Mouse (Mus musculus) monocyte, adult 2 months (primary cell): ENCODE data around the gene Kcnh2.

Experiments
- DNase-seq, 2 experiments: peaks; one replicate each; pipeline ENCODE4 v3.0.0; 2022; ENCODE audit warnings: low spot score in 2 of 2, low read depth in 1 of 2

Gene Kcnh2

DNA sequence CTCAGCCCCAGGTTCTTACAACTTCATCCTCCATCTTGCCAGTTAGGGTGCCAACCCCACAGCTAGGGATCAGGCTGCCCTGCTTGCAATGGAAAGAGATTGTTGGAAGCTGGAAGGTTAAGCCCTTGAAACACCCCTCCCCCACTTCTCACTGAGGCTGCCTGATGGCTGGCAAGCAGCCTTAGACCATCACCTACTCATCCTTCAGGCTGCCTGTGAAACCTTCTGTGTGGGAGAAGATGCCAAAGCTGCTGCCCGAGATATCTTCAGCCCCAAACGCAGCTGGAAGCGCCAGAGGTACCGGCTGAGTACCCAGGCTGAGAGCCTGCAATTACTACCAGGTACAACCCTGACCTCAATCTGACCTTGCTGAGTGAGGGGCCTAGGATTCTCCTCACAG, 28.1 kb upstream of the Kcnh2 start:
- DNase-seq, result no peak

DNA sequence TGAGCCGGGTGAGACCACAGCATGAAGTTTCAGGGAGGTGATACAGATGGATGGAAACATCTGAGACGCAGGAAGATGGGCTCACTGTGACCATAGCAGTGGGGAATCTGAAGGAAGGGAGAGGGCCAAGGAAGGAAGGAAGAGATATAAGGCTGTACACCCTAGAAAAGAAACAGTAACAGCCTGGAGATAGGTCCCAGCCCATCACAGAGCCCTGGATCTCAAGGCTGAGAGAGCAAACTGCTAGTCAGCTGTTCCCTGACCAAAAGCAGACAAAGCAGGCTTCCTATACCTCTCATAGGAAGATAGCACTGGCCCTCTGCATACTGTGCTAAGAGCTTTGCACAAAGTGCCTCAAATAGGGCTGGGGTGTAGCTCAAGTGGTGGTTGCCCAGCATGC, 27.3 kb upstream of the Kcnh2 start:
- DNase-seq, result no peak

DNA sequence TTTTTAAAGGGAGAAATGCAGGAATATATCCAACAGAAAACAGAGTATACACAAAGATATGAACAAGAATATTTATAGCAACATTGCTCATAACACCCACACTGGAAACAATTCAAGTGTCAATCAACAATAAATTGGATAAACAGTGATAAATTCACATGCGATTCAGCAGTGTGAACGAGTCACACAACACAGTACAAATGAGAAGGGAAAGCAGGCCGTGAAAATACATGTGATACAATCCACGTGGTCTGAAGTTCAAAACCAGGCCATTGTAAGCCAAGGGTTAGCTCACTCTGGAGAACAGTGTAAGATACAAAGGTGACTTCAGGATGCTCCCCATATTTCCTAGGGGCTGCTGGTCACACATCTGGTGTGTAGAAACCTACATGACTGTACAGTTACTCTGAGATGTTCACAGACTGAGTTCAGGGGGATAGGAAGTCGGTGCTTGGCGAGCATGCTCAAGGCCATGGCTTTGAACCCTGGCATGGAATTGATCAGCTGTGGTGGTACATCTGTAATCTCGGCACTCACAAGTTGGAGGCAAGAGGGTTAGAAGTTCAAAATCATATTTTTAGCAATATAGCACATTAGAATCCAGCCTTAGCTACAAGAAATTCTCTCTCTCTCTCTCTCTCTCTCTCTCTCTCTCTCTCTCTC, 23.4 kb upstream of the Kcnh2 start:
- no peak for DNase-seq

DNA sequence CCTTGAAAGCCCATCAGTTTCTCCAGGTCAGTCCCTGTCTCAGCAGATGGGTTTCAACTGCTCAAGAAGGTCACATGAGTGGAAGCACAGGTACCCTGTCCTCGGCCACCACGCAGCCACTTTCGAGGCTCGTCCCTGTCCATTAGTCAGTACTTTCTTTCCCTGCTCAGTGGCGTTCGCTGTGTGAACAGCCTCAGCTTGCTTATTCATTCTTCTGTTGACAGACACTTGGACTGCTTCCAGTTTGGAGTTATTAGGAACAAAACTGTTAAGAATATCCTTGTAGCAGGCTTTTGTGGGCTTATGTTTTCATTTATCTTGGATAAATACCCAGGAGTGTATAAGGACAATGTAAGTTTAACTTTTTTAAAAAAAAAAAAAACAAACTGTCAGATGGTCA, 22.8 kb upstream of the Kcnh2 start:
- no peak for DNase-seq

DNA sequence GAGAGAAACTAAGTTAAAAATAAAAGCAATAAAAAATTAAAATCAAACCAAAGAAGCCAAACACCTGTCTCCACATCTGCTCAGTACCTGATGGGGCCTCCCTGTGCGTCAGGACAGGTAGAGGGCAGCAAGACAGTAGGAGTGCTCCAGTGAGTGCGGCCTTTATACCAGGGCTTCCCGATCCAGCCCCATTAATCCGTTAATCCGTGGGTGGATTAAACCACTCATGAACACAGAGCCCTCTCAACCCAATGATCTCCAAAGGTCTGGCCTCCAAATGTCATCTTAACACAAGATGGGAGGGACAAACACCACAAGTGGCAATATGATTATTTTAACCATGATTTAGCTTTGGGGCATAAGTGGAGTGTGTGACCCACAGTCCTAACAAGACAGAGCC, 22.4 kb upstream of the Kcnh2 start:
- DNase-seq, result no peak

DNA sequence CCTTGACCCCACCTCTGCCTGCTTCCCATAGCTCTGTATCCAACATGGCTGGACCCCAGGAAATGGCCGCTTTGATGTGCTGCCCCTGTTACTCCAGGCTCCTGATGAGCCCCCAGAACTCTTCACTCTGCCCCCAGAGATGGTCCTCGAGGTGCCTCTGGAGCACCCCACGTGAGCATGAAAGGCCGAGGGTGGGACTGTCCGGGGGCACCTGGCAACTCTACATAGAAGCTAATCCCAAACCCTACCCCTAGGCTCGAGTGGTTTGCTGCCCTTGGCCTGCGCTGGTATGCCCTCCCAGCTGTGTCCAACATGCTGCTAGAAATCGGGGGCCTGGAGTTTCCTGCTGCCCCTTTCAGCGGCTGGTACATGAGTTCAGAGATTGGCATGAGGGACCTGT, 18.4 kb upstream of the Kcnh2 start:
- no peak for DNase-seq

DNA sequence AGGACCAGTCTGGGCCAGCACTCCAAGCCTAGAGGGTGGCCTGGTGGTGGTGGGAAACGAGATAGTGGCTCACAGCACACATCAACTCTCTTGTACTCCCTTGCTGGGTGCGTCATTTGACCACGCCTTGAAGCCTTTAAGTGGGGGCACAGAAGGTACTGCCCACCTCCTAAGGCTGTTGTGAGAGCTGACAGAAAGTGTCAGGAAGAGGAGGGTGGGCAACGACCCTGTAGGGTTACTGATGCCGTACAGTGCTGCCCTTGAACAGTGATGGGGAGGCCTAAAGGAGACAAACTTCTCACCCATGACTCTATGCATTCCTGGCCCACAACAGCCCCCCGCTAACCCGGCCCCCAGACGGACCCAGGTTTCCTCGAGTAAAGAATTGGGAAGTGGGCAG, 15.0 kb upstream of the Kcnh2 start:
- DNase-seq, result no peak

DNA sequence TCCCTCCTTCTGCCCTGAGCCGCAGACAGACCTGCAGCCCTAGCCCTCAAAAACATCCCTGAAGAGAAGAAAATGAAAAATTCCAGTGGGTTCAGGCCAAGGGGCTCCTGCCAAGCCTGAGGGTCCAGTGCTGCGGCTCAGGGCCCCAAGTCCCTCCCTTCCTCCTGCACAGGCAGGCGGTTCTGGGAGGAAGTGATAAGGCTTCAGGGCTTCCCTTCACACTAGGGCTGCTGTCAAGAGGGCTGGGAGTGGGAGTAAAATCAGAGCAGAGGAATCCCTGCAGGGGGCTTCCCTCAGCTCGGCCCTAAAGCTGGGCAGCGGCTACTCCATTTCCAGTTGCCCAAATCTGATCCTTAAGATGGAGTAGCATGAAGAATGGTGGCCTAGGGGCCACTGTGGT, 14.1 kb upstream of the Kcnh2 start:
- DNase-seq, result no peak

DNA sequence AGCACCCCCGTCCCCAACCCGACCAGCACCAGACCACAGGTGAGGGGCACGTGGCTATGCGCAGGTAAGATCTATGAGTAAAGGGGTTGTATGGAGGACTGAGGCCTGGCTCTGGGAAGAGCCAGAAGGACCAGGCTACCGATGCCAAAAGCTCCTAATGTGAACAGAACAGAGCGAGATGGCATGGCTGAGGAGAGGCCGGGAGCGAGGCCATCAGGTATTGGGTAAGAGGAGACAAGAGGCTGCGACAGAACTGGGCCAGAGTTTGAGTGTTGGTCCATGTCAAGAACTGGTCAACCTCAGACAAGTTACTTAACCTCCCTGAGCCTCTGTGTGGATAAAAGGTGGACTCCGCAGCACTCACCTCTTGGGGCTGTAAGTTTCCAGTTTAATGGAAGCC, 13.6 kb upstream of the Kcnh2 start:
- no peak for DNase-seq

DNA sequence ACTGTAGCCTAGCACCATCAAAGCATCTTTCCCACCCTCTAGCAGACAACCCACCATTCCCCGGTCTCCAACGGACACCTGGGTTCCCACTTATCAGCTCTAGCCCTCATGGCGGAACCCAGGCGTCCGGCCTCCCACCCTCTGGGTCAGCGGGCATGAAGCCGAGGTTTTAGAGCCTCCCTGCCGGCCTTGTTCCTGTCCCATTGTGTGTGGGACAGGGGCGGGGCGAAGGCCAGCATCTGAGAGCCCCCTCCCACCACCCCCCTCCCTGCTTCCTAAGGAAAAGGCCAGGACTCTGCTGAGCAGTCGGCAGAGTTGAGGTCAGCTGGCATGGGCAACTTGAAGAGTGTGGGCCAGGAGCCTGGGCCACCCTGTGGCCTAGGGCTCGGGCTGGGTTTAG, 13.1 kb upstream of the Kcnh2 start, which contains the start of gene Nos3:
Nos3 (plus strand) TSS at position 303 of the 400 bp plus-strand sequence.
- no peak for DNase-seq

DNA sequence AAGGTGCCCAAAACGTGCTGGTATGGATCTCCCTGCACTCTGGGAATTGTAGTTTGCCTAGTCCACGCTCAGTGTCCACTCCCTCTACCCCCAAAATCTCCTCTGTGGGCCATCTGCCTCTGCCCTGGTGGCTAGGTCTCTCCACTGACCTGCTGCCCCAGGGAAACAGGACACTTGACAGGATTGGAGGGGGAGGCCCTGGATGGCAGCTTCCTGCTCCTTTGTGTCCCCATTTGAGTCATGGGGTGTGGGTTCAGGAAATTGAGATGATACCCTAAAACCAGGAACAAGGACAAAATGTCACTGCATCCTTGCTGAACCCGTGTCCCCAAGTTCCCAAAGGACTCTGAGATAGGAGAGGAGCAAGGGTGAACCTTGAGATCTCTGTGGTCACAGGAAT, 12.7 kb upstream of the Kcnh2 start:
- no peak for DNase-seq

DNA sequence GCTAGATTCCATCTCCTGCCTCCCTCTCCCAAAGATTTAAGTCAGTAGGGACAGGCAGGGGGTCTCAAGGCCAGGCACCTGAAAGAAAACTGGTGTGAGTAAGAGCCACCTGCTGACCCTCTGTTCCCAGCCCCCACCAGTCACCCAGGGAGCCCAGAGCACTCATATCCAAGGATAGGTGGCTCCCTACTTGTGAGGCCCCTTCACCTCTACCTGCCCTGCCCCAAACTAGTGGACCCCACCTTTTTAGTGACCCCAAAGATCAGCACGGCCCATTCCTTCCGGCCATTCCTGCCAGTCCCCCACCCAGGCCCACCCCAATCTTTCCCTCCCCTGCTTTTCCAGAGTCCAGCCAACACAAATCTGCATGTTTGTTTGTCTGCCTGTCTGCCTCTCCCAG, 12.1 kb upstream of the Kcnh2 start:
- no peak for DNase-seq

DNA sequence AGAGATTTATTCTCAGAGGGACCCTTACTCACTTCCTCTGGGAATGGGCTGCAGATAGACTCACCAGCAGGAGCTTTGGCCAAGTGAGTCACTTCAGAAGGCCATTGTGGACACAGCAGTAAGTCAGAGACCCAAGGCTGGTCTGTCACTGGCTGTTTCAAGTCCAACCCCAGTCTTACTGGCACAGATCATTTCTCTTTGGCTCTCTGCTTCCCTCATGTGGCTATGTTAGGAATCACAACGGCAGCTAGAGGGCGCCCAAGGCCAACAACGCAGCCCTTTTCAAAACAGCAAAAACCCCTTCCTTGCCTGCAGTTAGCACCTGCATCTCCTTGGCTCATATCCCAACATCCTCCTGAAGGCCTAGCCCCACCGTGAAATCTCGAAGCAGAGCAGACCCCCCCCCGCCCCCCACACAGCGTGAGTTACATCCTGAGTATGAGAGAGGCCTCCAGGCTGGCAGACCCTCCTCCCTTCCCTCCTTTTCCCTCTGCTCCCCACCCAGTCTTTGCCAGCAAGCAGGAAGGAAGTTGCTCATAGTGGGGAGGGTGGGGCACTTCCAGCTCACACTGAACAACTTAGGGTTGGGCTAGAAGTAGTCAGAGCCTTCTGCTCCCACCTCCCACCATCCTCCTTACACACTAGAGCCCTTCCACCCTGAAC, 9.5 kb upstream of the Kcnh2 start:
- DNase-seq, result peak; percentile 34 to 58

DNA sequence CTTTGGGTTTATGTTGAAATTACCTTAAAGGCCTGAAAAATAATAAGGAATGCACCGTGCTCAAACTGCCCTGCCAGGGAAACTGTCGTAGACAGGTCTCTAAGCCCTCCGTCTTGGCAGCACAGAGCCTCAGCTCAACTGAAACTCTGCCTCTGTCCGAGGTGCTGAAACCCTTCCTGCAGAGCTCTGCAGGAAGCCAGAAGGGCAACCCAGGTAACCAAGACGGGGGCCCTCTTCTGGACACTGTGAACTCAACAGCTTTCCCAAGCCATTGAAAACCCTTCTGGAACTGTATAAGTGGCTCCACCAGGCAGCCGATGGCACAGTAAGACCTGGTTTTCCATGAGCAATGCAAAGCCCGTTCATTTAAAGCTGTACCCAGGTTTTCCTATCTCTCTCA, 6.1 kb upstream of the Kcnh2 start:
- no peak for DNase-seq

DNA sequence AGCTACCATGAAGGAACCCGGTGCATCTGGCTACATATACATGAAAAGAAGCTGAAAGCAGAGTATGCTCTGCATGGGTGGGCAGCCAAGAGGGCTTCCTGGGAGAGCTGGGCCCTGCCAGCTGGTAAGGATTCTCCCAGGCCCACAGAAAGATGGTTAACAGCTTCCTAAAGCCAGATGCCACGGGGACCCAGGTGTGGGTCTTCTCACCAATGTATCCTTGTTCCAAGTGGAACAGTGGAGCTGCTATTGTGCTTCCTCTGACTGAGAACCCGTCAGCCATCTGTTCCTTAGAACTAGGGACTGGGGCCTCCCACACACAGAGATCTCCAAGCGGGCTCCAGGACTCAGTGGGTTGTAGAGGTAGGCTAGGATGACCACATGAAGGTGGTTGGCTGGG, 5.4 kb upstream of the Kcnh2 start:
- no peak for DNase-seq

DNA sequence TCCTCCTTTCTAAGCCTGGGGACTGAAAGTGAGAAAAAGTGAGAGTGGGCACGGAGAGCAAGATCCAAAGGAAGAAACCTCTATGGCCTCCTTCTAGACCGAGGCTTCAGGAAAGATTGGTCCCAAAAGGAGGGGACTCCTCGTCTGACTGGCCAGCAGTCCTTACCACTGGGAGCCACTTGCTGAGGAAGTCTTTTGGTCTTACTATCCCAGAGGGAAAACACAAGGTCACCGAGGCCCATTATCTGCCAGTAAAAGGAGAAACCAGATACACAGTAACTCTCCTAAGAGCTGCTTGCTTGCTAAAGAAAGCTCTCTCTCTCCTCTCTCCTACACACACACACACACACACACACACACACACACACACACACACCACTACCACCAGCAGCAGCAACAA, 1.9 kb upstream of the Kcnh2 start:
- no peak for DNase-seq

DNA sequence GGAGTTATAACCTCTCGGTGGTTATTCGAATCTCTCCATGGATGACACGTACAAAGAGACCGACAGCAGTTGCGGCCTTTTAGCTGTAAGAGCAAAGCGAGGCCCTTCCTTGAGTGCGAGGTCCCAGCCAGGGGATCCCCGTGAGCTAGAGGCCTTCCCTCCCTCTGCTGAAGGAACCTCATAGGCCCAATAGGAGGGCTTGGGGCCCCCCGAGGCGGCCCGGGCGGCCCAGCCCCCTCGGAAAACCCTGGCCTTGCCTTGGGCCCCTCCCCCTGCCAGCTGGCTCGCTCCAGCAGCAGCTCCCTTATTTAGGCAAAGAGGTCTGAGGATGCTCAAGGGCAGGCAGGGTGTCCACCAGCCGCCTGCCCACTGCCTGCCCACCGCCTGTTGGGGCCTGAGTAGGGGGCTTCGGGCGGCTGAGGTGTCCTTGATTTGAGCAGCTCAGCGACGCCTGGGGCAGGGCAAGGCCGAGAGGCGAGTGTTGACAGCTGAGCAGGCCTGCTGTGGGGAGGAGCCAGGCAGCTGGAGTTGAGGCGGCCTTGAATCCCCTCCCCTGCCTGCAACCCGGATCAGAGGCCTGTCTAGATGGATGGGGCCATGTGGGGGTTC, 951 bp upstream of the Kcnh2 start:
- no peak for DNase-seq

DNA sequence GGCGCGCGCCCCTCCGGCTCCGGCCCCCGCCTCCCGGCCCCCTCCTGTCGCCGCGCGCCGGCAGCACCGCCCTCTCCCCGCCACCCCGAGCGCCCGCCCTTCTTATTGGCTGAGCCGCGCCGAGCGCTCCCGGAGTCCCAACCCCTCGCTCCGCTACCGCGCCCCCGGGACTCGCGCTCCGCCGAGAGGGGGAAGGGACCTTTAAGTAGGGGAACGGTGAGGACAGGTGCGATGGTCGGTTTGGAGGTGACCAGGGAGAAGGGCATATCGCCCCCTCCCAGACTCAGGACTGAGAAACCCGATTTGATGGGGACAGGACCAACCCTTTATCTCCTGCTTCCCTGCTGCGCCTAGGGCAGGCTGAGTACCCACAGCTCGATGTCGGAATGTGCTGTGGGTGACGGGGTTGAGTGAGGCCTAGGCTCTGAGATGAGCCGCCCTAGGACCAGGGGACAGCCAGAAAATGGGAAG, 332 bp upstream of the Kcnh2 start:
- no peak for DNase-seq

DNA sequence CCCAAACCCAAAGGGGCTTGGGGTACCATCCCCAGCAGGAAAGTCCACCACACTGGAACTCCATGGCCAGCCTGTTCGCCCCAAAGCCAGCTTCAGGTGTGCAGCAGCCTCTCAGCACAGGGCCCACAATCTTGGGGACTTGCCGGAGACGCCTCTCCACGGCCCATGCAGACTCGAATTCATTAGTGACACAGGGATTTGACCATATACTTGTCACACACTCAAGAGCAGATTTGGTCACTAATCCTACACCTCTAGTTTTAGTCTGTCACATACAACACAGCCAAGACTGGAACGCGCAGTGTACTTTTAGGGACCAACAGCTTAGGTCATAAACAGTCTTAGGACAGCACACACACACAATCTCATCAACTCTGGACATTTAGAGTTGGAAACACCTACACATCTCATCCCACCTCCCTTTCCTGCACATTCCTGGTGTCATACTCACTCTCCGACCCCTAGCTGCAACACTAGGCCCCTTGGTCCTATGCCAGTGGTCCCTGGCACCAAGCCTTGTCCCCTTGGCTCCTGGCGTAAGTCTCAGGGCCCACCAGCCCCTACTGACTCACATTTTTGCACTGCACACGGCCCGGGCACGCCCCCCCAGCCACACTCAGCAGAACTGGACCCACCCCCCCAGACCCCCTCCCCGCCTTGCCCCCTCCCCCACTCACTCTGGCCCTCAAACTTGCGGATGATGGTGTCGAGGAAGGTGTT, 713 bp downstream of the Kcnh2 start:
- DNase-seq, result no peak

DNA sequence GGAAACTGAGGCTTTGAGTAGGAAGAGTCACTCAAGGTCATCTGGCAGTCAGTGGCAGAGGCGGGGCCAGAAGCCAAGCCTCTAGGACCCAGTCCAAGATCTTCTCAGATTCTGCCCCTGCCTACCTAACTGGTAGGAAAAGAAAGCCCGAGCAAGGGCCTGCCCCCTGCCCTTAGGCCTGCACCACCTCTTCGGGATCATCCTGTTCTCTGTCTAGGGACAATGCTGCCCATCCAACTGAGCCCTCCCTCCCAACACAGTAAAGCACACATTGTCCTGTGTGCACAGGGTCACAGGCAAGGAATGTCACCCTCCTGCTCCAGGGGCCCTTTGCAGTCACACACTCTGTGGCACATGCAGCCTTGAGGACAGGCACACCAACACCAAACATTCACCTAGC, 1.3 kb downstream of the Kcnh2 start:
- no peak for DNase-seq

DNA sequence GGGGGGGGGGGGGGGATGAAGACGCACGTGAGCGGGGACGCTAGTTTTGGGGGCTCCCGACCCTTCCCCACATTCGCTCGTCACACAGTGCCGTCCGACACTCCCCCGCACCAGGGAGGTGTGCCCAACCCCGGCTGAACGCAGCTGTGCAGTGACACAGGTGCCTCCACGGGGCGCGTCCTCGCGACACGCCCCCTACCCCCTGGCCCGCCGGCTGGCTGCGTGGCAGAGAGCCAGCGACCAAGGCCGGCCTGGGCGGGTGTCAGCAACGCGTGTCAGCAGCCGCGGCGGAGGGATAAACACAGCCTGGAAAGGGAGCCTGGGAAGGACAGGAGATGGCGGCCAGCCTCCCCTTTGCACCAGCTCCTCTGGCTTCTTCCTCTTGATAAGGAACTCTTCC, 2.9 kb downstream of the Kcnh2 start:
- DNase-seq, result no peak

DNA sequence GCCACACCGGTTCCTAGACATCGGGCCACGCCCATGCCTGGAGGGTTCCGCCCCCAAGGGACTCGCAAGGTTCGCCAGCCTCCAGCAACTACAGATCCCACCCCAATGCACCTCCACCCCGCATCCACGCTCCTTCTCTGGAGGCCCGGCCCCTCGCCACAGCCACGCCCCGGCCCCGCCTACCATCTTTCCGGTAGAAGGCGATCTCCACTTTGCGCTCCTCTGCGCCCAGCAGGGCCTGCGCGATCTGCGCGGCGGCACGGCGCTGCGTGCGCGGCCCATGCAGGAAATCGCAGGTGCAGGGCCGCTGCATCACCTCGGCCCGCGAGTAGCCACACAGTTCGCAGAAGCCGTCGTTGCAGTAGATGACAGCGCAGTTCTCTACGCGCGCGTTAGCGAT, 3.3 kb downstream of the Kcnh2 start:
- DNase-seq, result no peak
